Mouse (Mus musculus): ENCODE measurements around the gene Fhdc1. TPM values are rescaled to one million over a fixed set of nuclear protein-coding genes. Genes with fewer than 3 reads are reported as not detected.

Fhdc1 gene
- polyA plus RNA-seq, 1 experiment from 2014 or later = 6.1 TPM

DNA sequence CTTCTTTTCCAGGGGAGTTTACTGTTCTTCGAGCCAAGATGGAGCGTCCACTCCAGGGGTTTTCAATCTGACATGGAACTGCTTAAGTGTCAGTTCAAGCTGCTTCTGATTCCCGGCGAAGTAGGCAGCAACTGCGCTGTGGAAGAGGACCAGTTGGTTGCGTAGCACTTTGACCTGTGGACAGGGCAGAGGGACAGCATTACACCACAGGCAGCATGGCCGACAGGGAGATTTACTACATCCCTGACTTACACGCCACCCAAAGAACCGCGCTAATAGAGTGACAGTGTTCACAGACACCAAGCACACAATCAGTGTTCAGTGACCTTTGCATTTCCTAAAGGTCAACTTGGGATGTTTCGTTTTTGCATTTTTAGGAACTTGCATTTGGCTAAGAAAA, 17.5 kb upstream of the Fhdc1 start:
- Histone ChIP-seq H3K9ac (no peak overlapping the region), H3K9me3 (ENCODE audit: control insufficient read depth, low read length) (no peaks in the 10 kb centered on the region), H3K4me3 (replicated peaks; ENCODE audit: low read length) (no peak overlapping the region), H3K4me2 (replicated peaks) (no peak overlapping the region), H3K4me1 (replicated peaks; ENCODE audit: control insufficient read depth, insufficient read depth, low read length) (no peaks in the 10 kb centered on the region), H3K27me3 (ENCODE audit: control insufficient read depth, insufficient read depth, low read length) (no peaks in the 10 kb centered on the region), H3K27ac (no peak overlapping the region), H3K36me3 (replicated peaks; ENCODE audit: control insufficient read depth, insufficient read depth) (no peaks in the 10 kb centered on the region)
- DNase-seq (ENCODE audit: low spot score) (no peak), ATAC-seq (ENCODE audit: low FRiP score) (no peak)
- 71% methylated on average over 11 of the region's 11 CpGs for WGBS

DNA sequence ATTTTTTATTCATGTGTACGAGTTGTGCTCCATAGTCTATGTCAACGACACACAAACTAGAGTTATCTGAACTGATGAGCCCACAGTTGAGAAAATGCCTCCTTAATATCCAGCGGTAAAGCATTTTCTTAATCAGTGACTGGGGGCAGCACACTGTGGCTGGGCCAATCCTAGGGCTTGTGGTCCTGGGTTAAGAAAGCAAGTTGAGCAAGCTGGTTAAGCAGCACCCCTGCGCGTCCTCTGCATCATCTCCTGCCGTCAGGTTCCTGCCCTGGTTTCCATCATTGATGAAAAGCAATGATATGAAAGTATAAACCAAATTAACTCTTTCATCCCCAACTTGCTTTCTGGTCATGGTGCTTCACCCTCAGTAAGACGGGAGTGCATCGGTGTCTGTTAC, 12.4 kb upstream of the Fhdc1 start:
- H3K9ac ChIP-seq = no peak overlapping the region
- no peaks in the 10 kb centered on the region for H3K36me3 ChIP-seq (replicated peaks; ENCODE audit: control insufficient read depth, insufficient read depth)
- no peaks in the 10 kb centered on the region for H3K9me3 ChIP-seq (ENCODE audit: control insufficient read depth, low read length)
- no peak for DNase-seq (ENCODE audit: low spot score)
- ATAC-seq (ENCODE audit: low FRiP score) = no peak
- H3K27ac ChIP-seq = no peak overlapping the region
- H3K4me2 ChIP-seq (replicated peaks) = no peak overlapping the region
- no peaks in the 10 kb centered on the region for H3K4me1 ChIP-seq (replicated peaks; ENCODE audit: control insufficient read depth, insufficient read depth, low read length)
- WGBS = 94% methylated on average over 8 of the region's 8 CpGs
- no peak overlapping the region for H3K4me3 ChIP-seq (replicated peaks; ENCODE audit: low read length)
- H3K27me3 ChIP-seq (ENCODE audit: control insufficient read depth, insufficient read depth, low read length) = no peaks in the 10 kb centered on the region

DNA sequence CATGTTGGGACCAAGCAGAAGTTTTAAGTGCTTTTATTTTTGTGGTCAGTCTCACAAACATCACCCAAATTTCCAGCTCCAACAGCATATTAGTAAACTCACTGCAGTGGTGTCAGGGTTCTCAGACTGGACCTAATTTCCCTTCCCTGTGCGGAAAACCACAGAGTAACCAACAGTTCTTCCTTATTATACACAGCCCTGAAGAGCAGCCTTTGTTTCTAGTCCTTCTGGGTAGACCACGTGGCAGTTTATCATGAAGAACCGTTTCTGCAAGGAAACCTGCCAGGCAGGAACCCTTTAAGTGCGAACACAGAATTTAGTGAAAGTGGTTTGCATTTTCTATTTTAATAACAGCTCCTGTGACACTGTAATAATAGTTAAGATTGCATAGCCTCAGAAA, 11.9 kb upstream of the Fhdc1 start:
- Histone ChIP-seq H3K36me3 (replicated peaks; ENCODE audit: control insufficient read depth, insufficient read depth) (no peaks in the 10 kb centered on the region), H3K4me2 (replicated peaks) (no peak overlapping the region), H3K9me3 (ENCODE audit: control insufficient read depth, low read length) (no peaks in the 10 kb centered on the region), H3K9ac (no peak overlapping the region), H3K4me3 (replicated peaks; ENCODE audit: low read length) (no peak overlapping the region), H3K27me3 (ENCODE audit: control insufficient read depth, insufficient read depth, low read length) (no peaks in the 10 kb centered on the region), H3K27ac (no peak overlapping the region), H3K4me1 (replicated peaks; ENCODE audit: control insufficient read depth, insufficient read depth, low read length) (no peaks in the 10 kb centered on the region)
- DNase-seq (ENCODE audit: low spot score) (no peak), ATAC-seq (ENCODE audit: low FRiP score) (no peak)
- WGBS = 86% methylated on average over 4 of the region's 4 CpGs

DNA sequence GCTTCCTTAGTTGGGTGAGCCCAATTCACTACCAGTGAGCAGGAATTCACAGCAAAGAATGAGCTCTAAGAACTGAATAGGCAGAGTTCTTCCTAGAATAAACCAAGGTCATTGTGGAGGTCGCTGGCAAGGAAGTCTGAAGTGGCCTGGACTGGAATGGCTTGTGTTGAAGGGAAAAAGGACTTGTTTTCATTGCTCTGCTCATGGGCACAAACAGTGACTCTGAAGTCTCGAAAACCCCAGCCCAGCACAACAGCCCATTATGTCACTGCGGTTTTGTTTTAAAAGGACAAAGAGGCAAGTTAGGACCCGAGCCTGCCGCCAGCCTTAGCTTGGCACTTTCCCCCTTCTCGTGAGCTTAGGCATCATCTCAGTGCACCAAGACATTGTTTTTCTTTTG, 8.5 kb upstream of the Fhdc1 start:
- H3K36me3 ChIP-seq (replicated peaks; ENCODE audit: control insufficient read depth, insufficient read depth) = no peaks in the 10 kb centered on the region
- DNase-seq (ENCODE audit: low spot score) (no peak), ATAC-seq (ENCODE audit: low FRiP score) (no peak)
- no peaks in the 10 kb centered on the region for H3K27me3 ChIP-seq (ENCODE audit: control insufficient read depth, insufficient read depth, low read length)
- no peaks in the 10 kb centered on the region for H3K4me1 ChIP-seq (replicated peaks; ENCODE audit: control insufficient read depth, insufficient read depth, low read length)
- WGBS = 35% methylated on average over 6 of the region's 6 CpGs
- no peak overlapping the region for H3K9ac ChIP-seq
- no peak overlapping the region for H3K4me2 ChIP-seq (replicated peaks)
- no peak overlapping the region for H3K4me3 ChIP-seq (replicated peaks; ENCODE audit: low read length)
- no peak overlapping the region for H3K27ac ChIP-seq
- H3K9me3 ChIP-seq (ENCODE audit: control insufficient read depth, low read length) = no peaks in the 10 kb centered on the region

DNA sequence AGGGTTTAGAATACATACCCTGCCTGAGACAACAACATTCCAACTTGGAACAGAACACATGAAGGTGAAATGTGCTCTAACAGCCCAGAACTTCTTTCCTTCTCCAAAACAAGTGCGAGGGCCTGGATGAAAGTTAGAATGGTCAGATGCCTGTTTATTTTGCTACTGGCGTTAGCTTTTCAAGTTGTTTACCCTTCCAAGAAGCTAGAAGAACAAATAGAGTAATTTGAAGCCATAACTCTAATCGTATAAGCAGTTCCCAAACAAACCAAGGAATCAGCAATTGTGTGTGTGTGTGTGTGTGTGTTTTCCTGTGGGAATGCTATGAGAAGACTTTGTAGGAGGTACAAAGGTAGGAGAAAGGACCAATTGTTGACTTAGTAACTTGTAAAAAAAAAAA, 4.7 kb upstream of the Fhdc1 start:
- no peaks in the 10 kb centered on the region for H3K9me3 ChIP-seq (ENCODE audit: control insufficient read depth, low read length)
- no peaks in the 10 kb centered on the region for H3K4me1 ChIP-seq (replicated peaks; ENCODE audit: control insufficient read depth, insufficient read depth, low read length)
- H3K27me3 ChIP-seq (ENCODE audit: control insufficient read depth, insufficient read depth, low read length) = 0 out of 2 replicates have a peak, but pooled peaks cover 3% of the 10 kb centered on the region
- no peak overlapping the region for H3K4me2 ChIP-seq (replicated peaks)
- ATAC-seq (ENCODE audit: low FRiP score) (no peak), DNase-seq (ENCODE audit: low spot score) (no peak)
- H3K27ac ChIP-seq = no peak overlapping the region
- no peaks in the 10 kb centered on the region for H3K36me3 ChIP-seq (replicated peaks; ENCODE audit: control insufficient read depth, insufficient read depth)
- no peak overlapping the region for H3K9ac ChIP-seq
- 83% methylated on average over 3 of the region's 3 CpGs for WGBS
- no peak overlapping the region for H3K4me3 ChIP-seq (replicated peaks; ENCODE audit: low read length)

DNA sequence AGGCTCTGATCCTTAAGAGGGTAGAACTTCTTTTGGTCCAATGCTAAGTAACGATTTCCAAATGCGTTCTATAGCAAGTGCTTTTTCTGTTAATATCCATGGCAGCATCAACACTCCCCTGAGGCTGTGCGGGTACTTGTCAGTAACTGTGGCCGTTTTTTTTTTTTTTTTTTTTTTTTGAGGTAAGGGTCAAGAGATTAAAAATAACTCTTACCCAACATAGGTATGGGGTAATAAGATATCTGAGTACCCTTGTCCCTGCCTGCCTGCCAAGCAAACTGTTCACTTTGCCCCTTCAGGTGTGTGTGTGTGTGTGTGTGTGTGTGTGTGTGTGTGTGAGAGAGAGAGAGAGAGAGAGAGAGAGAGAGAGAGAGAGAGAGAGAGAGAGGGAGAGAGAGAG, 4.1 kb upstream of the Fhdc1 start:
- 0 out of 2 replicates have a peak, but pooled peaks cover 3% of the 10 kb centered on the region for H3K27me3 ChIP-seq (ENCODE audit: control insufficient read depth, insufficient read depth, low read length)
- ATAC-seq (ENCODE audit: low FRiP score) (no peak), DNase-seq (ENCODE audit: low spot score) (no peak)
- no peaks in the 10 kb centered on the region for H3K9me3 ChIP-seq (ENCODE audit: control insufficient read depth, low read length)
- H3K4me3 ChIP-seq (replicated peaks; ENCODE audit: low read length) = no peak overlapping the region
- no peaks in the 10 kb centered on the region; the same call in 1 of the 2 replicates for H3K4me1 ChIP-seq (replicated peaks; ENCODE audit: control insufficient read depth, insufficient read depth, low read length)
- H3K4me2 ChIP-seq (replicated peaks) = no peak overlapping the region
- no peak overlapping the region for H3K27ac ChIP-seq
- no peak overlapping the region for H3K9ac ChIP-seq
- WGBS = 77% methylated on average over 4 of the region's 4 CpGs
- no peaks in the 10 kb centered on the region for H3K36me3 ChIP-seq (replicated peaks; ENCODE audit: control insufficient read depth, insufficient read depth)

DNA sequence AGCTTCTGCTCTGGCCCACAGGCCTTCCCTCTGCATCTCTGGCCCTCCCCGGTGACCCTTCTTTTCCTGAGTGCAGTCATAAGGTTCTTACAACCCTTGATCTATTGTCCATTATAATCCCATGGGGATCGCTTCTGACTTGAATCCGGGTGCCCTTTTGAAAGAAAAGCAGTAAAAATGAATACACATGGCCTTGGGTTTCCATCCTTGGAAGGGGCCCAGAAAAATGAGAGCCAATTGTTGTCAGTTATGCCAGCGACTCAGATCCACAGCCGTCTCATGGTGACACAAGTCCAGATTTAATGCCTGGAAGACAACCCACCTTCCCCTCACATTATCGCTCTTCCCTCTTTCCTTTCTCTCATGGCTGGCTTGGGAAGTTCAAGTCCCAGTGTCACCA, 1.9 kb upstream of the Fhdc1 start:
- Histone ChIP-seq H3K9me3 (ENCODE audit: control insufficient read depth, low read length) (no peaks in the 10 kb centered on the region), H3K9ac (no peak overlapping the region), H3K4me2 (replicated peaks) (no peak overlapping the region), H3K36me3 (replicated peaks; ENCODE audit: control insufficient read depth, insufficient read depth) (no peaks in the 10 kb centered on the region), H3K27ac (no peak overlapping the region), H3K27me3 (ENCODE audit: control insufficient read depth, insufficient read depth, low read length) (peaks cover 24% of the 10 kb centered on the region), H3K4me1 (replicated peaks; ENCODE audit: control insufficient read depth, insufficient read depth, low read length) (peaks cover 7% of the 10 kb centered on the region), H3K4me3 (replicated peaks; ENCODE audit: low read length) (no peak overlapping the region)
- ATAC-seq (ENCODE audit: low FRiP score) (no peak), DNase-seq (ENCODE audit: low spot score) (no peak)
- WGBS = 74% methylated on average over 6 of the region's 6 CpGs

DNA sequence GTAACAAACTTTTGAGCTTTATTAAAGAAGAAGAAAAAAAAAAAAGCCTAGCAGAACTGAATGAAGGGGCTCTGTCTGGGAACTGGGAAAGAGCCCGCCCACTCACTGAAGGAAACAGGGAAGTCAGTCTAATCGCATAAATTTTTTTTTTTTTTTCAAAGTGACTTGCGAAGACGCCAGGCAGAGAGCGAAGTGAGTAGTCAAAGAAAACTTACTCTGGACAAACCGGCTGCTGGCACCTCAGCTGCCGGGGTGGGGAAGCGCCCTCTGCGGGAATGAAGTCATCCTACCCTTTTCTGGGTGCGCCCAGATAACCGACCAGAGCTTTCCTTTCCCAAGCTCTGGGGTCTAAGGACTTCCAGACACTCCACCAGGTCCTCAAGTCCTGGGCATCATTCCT, 875 bp upstream of the Fhdc1 start:
- Histone ChIP-seq H3K27me3 (ENCODE audit: control insufficient read depth, insufficient read depth, low read length) (peaks cover 27% of the 10 kb centered on the region), H3K9ac (peak overlapping the region; percentile 68; the same call in 1 of the 2 replicates), H3K4me2 (replicated peaks) (peak overlapping the region; percentile 88), H3K4me1 (replicated peaks; ENCODE audit: control insufficient read depth, insufficient read depth, low read length) (peaks cover 7% of the 10 kb centered on the region), H3K36me3 (replicated peaks; ENCODE audit: control insufficient read depth, insufficient read depth) (no peaks in the 10 kb centered on the region), H3K4me3 (replicated peaks; ENCODE audit: low read length) (peak overlapping the region; percentile 59), H3K27ac (no peak overlapping the region), H3K9me3 (ENCODE audit: control insufficient read depth, low read length) (no peaks in the 10 kb centered on the region)
- ATAC-seq (ENCODE audit: low FRiP score) (no peak), DNase-seq (ENCODE audit: low spot score) (peak; percentile 50)
- 1% methylated on average over 11 of the region's 11 CpGs for WGBS

DNA sequence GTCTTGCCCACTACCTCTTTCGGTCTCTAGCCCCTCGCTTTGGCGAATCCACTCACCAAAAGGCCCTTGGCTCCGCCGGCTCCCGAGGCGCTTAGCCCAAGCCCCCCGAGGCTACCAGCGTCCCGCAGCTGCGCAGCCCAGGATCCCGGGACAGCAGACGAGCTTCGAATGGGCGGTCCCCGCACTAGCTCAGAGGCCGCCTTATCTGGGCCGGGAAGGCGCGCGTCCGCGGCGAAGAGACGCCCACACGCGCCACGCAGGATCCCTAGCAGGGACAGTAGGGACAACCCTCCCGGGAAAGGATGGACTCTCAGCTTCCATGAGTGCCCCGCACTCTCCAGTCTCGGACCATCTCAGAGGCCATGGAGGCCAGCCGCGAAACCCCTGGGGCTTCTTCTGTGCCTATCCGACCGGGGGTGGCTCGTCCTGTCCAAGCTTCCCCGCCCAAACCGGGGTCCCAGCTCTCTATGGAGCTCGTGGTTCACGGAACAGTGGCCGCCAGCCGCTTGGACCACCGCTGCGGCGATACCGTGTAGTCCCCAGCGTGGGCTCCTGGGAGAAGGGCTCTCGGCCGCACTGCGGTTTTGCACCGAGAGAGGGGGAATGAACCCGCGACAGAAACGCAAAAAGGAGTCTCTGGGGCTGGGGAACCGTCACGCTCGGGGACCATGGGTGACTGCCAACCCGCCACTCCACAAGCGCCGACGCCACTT, 780 bp downstream of the Fhdc1 start:
- no peaks in the 10 kb centered on the region for H3K9me3 ChIP-seq (ENCODE audit: control insufficient read depth, low read length)
- WGBS = under 1% methylated on average over 61 of the region's 61 CpGs
- H3K4me2 ChIP-seq (replicated peaks) = peak overlapping the region; percentile 88
- peaks cover 27% of the 10 kb centered on the region for H3K27me3 ChIP-seq (ENCODE audit: control insufficient read depth, insufficient read depth, low read length)
- peak overlapping the region; percentile 59 for H3K4me3 ChIP-seq (replicated peaks; ENCODE audit: low read length)
- H3K4me1 ChIP-seq (replicated peaks; ENCODE audit: control insufficient read depth, insufficient read depth, low read length) = peaks cover 7% of the 10 kb centered on the region
- no peak overlapping the region for H3K27ac ChIP-seq
- H3K9ac ChIP-seq = peak overlapping the region; percentile 68
- ATAC-seq (ENCODE audit: low FRiP score) = peak; percentile 29
- DNase-seq (ENCODE audit: low spot score) = peak; percentile 43
- H3K36me3 ChIP-seq (replicated peaks; ENCODE audit: control insufficient read depth, insufficient read depth) = no peaks in the 10 kb centered on the region

DNA sequence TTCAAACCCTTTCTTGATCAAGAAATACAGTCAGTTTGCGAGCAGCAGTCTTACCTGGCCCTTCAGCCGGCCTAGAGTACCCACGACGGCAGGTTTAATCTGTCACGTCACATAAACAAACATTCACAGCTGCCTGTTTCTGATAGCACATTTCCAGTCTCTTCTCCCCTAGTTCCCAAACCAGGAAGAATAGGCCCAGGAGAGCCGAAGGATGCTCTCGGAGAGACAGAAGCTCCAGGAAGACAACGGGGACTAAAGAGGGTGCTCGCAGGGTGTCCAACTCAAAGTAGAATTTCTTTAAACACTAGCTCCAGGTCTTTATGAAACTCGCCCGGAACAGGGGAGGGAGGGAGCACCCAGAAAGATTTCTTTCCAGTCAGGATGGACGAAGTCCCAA, 1.3 kb downstream of the Fhdc1 start:
- Histone ChIP-seq H3K4me3 (replicated peaks; ENCODE audit: low read length) (peak overlapping the region; percentile 59), H3K36me3 (replicated peaks; ENCODE audit: control insufficient read depth, insufficient read depth) (no peaks in the 10 kb centered on the region), H3K27ac (no peak overlapping the region), H3K9me3 (ENCODE audit: control insufficient read depth, low read length) (no peaks in the 10 kb centered on the region), H3K9ac (peak overlapping the region; percentile 68), H3K4me2 (replicated peaks) (peak overlapping the region; percentile 88), H3K27me3 (ENCODE audit: control insufficient read depth, insufficient read depth, low read length) (peaks cover 27% of the 10 kb centered on the region), H3K4me1 (replicated peaks; ENCODE audit: control insufficient read depth, insufficient read depth, low read length) (peaks cover 7% of the 10 kb centered on the region)
- 5% methylated on average over 12 of the region's 12 CpGs for WGBS
- DNase-seq (ENCODE audit: low spot score) (no peak), ATAC-seq (ENCODE audit: low FRiP score) (no peak)

Data from hindbrain, embryonic 14.5 days (tissue).